Comparison of ENCODE assay signal across 33 mouse cellular contexts in genomic region chr15:82456086-82456790, GRCm38 (mm10). TPM values are rescaled to one million over a fixed set of nuclear protein-coding genes. Genes with fewer than 3 reads are reported as not detected.
"Had no signal": no experiment of that assay in that cellular context is flagged by ENCODE, and none has a peak within 500 bp of the region (broad histone marks: within the 10 kb centered on the region; RNA-seq: fewer than 3 reads in every experiment).

No protein-coding gene starts in this region.

RNA-seq across cellular contexts. Expression of gene Cyp2d9, which starts 23.0 kb away (rescaled TPM):
- total RNA-seq: heart, postnatal 10 days; heart, postnatal 14 days; heart, postnatal 25 days; heart, postnatal 36 days; hematopoietic stem cell, adult 5-6 weeks; hindbrain, postnatal 0 days; layer of hippocampus, adult 18-20 months; layer of hippocampus, adult 2 months; layer of hippocampus, postnatal 10 days; layer of hippocampus, postnatal 14 days; layer of hippocampus, postnatal 36 days; left cerebral cortex, adult 18-20 months had no signal
- polyA plus RNA-seq: heart, embryonic 11.5 days; heart, embryonic 12.5 days; heart, embryonic 13.5 days; heart, embryonic 14.5 days; heart, embryonic 15.5 days; heart, embryonic 16.5 days; heart, postnatal 0 days; hindbrain, embryonic 10.5 days; hindbrain, embryonic 11.5 days; hindbrain, embryonic 12.5 days; hindbrain, embryonic 13.5 days; hindbrain, embryonic 14.5 days; hindbrain, embryonic 15.5 days; hindbrain, embryonic 16.5 days; hindbrain, postnatal 0 days; inflammation-experienced regulatory T-cells, adult 6 months; intestine, embryonic 14.5 days; intestine, postnatal 0 days; kidney, postnatal 0 days had no signal

RNA-seq across cellular contexts. Expression of gene Cyp2d10, which starts 49.2 kb away (rescaled TPM):
- total RNA-seq: heart, postnatal 10 days; heart, postnatal 25 days; heart, postnatal 36 days; heart, postnatal 4 days; hematopoietic stem cell, adult 5-6 weeks; hindbrain, postnatal 0 days; layer of hippocampus, postnatal 14 days; layer of hippocampus, postnatal 25 days; layer of hippocampus, postnatal 36 days had no signal
- polyA plus RNA-seq: heart, embryonic 14.5 days; heart, embryonic 15.5 days; heart, postnatal 0 days; hindbrain, embryonic 10.5 days; hindbrain, embryonic 11.5 days; hindbrain, embryonic 12.5 days; hindbrain, embryonic 13.5 days; hindbrain, embryonic 14.5 days; hindbrain, embryonic 16.5 days; hindbrain, postnatal 0 days; inflammation-experienced regulatory T-cells, adult 6 months; intestine, embryonic 14.5 days; kidney, embryonic 14.5 days had no signal
